Comparison of ENCODE assay signal across 9 mouse cellular contexts in the genomic region with DNA sequence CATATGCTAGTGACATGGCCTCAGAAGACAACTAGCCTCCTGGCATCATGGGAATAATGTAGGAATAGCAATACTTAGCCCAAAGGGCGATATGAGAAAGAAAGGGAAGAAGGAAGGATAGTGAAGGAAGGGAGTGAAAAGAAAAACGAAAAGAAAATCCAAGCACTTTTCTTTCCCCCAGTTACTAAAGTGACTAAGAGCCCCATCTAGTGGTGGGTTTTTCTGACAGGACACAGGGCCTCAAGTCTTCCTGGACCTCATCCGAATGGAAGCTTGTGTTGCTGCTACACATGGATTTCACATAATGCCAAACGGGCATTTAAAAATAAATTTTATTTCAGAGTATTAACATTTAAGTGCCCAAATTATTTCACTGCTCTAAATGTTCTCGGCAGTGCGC. TPM values are rescaled to one million over a fixed set of nuclear protein-coding genes. Genes with fewer than 3 reads are reported as not detected.
A peak's percentile ranks its signal among the peaks of the same experiment; 100 is the strongest.
DNase-seq lines count a peak whose midpoint lies in the region; TF ChIP-seq lines count a peak whose summit lies in the region.
"Had no signal": no experiment of that assay in that cellular context is flagged by ENCODE, and none has a peak within 500 bp of the region (broad histone marks: within the 10 kb centered on the region; RNA-seq: fewer than 3 reads in every experiment).

No protein-coding gene starts in this region.

- no peak overlapping the region for H3K4me3 ChIP-seq in ES-E14 (ENCODE audit: insufficient read depth in 1 of 2, low read depth in 1 of 2, low read length in 2 of 2, poor library complexity in 1 of 2, severe bottlenecking in 1 of 2)

- no peaks in the 10 kb centered on the region for H3K36me3 ChIP-seq in ES-E14 (ENCODE audit: control insufficient read depth, insufficient read depth, low read length, poor library complexity, severe bottlenecking)

- H3K9me3 ChIP-seq in ES-E14 (ENCODE audit: control insufficient read depth, insufficient read depth, low read depth, low read length), result no peaks in the 10 kb centered on the region

- H3K4me1 ChIP-seq in ES-E14 (ENCODE audit: control insufficient read depth in 2 of 2, insufficient read depth in 2 of 2, low read length in 2 of 2, poor library complexity in 1 of 2), result no peaks in the 10 kb centered on the region

- in situ Hi-C loops in ES-E14 (cut with MboI; ENCODE audit: low sequenced_read_pairs in 2 of 2, unreplicated experiment in 2 of 2), result no loop called here

- intact Hi-C loops in left cerebral cortex, postnatal 4 days (cut with DNase I), result loop anchor here (5.0 kb wide), 1 partner anchor 436 kb away; a partner anchor contains a TSS

- DNase-seq in adrenal gland, postnatal 14 days, result peak; percentile 53
- no peak for DNase-seq in adrenal gland, postnatal 4 days (ENCODE audit: low spot score in 2 of 2)
- DNase-seq in kidney, postnatal 36 days, result peak; percentile 35 to 70
- DNase-seq in kidney, adult 11 months, result no peak
- peak; percentile 16 for DNase-seq in ES-E14 (ENCODE audit: low read depth, low spot score)
- DNase-seq in embryo, embryonic 11 days, result peak; percentile 74
- DNase-seq in left cerebral cortex, postnatal 4 days, result peak; percentile 31
- peak; percentile 62 for DNase-seq in thymus, postnatal 14 days

- no peak overlapping the region for H3K27ac ChIP-seq in ES-E14 (ENCODE audit: insufficient read depth, low read depth, low read length, poor library complexity, severe bottlenecking)
- H3K27ac ChIP-seq: macrophage had no signal

- H3K9ac ChIP-seq in ES-E14 (ENCODE audit: insufficient read depth, low read depth, low read length, poor library complexity, severe bottlenecking), result no peak overlapping the region

TF ChIP-seq in ES-E14, 5 proteins besides CTCF, POLR2A, EP300 and RAD21:
- no peak for TF ChIP-seq ZNF384 (IDR thresholded peaks at IDR 0.05; ENCODE audit: low read depth, low read length)
- no peak for TF ChIP-seq CHD2 (IDR thresholded peaks at IDR 0.05; ENCODE audit: low read depth, low read length)
- TF ChIP-seq ZC3H11A (IDR thresholded peaks at IDR 0.05; ENCODE audit: borderline replicate concordance, low read depth, low read length), result no peak
- TF ChIP-seq HCFC1 (IDR thresholded peaks at IDR 0.05; ENCODE audit: borderline replicate concordance, insufficient read depth, low read length), result no peak
- no peak for TF ChIP-seq MAFK (IDR thresholded peaks at IDR 0.05; ENCODE audit: insufficient read depth, low read depth, low read length)
TF ChIP-seq in ES-E14: peak in this region for 0.

RNA-seq across cellular contexts. Expression of a gene that starts 14.4 kb away (rescaled TPM):
- 7.4 and 8.7 TPM in 2 replicates for total RNA-seq in adrenal gland, postnatal 14 days (2021)
- 10 to 100 TPM; 11.5 to 12.4 TPM for total RNA-seq in adrenal gland, postnatal 4 days (2021)
- 7.7 and 10.8 TPM in 2 replicates for total RNA-seq in ES-E14 (2012; rRNA removed)
- 10 to 100 TPM; 10.1 to 10.2 TPM for total RNA-seq in left cerebral cortex, postnatal 4 days (2021)

RNA-seq across cellular contexts. Expression of a gene that starts 14.5 kb away (rescaled TPM):
- 23.4 and 26.0 TPM in 2 replicates for total RNA-seq in adrenal gland, postnatal 14 days (2021)
- 10 to 100 TPM; 22.1 to 23.4 TPM for total RNA-seq in adrenal gland, postnatal 4 days (2021)
- total RNA-seq in ES-E14 (2012; rRNA removed), result 29.6 and 32.4 TPM in 2 replicates
- total RNA-seq in left cerebral cortex, postnatal 4 days (2021), result 10 to 100 TPM; 24.6 to 27.9 TPM

Comparison
In these comparisons a context has a peak if more than half of its experiments do, and no peak if none do; other contexts are left out.
1. DNase-seq: peak in adrenal gland, postnatal 14 days (single experiment), kidney, postnatal 36 days (2 of 2), ES-E14 (single experiment), embryo, embryonic 11 days (single experiment), left cerebral cortex, postnatal 4 days (single experiment) and thymus, postnatal 14 days (single experiment); none in adrenal gland, postnatal 4 days (0 of 2) and kidney, adult 11 months (single experiment).